Mouse (Mus musculus) thymus, postnatal 25 days (tissue): ENCODE data around the gene Gzmf.
"Not testable (repeated sequence)": the region's sequence is repeated elsewhere in the genome, so short reads cannot be mapped to it uniquely, and the experiment has no call there.

Experiments
- DNase-seq: peaks from one replicate; pipeline ENCODE4 v3.0.0; 2022

Gene Gzmf

GRCm38 (mm10) chr14:56211317-56211716, at the start of gene Gzmf:
Gzmf (minus strand) TSS chr14:56211417.
- no peak for DNase-seq

GRCm38 (mm10) chr14:56240409-56240808, 29.2 kb upstream of the Gzmf start:
- DNase-seq, result no peak

- no peak for DNase-seq
Measured at GRCm38 (mm10) chr14:56234556-56234955, 23.3 kb upstream of the Gzmf start, which contains the start of gene Gzmc. Gzmc (minus strand) TSS chr14:56234656.

- no peak for DNase-seq
Measured at GRCm38 (mm10) chr14:56205613-56206012, 5.6 kb downstream of the Gzmf start.

- peak; percentile 48 for DNase-seq
Measured at GRCm38 (mm10) chr14:56205021-56205420, 6.2 kb downstream of the Gzmf start.

- peak; percentile 72 for DNase-seq
Measured at GRCm38 (mm10) chr14:56203975-56204374, 7.2 kb downstream of the Gzmf start.

- no peak for DNase-seq
Measured at GRCm38 (mm10) chr14:56186946-56187345, 24.3 kb downstream of the Gzmf start.

- DNase-seq, result no peak
Measured at GRCm38 (mm10) chr14:56186521-56186920, 24.7 kb downstream of the Gzmf start.

GRCm38 (mm10) chr14:56177651-56178050, 33.6 kb downstream of the Gzmf start:
- peak; percentile 44 for DNase-seq

GRCm38 (mm10) chr14:56174499-56174898, 36.7 kb downstream of the Gzmf start, which contains the start of gene Gzmn:
Gzmn (minus strand) TSS chr14:56174599.
- DNase-seq, result no peak

GRCm38 (mm10) chr14:56173396-56173795, 37.8 kb downstream of the Gzmf start:
- DNase-seq, result no peak

GRCm38 (mm10) chr14:56172744-56173143, 38.5 kb downstream of the Gzmf start:
- DNase-seq, result no peak

GRCm38 (mm10) chr14:56168009-56168408, 43.2 kb downstream of the Gzmf start:
- DNase-seq, result no peak

GRCm38 (mm10) chr14:56162109-56162508, 49.1 kb downstream of the Gzmf start:
- no peak for DNase-seq

- not testable (repeated sequence) for DNase-seq
Measured at GRCm38 (mm10) chr14:56159479-56159878, 51.7 kb downstream of the Gzmf start, which contains the start of gene Gzmg. Gzmg (minus strand) TSS chr14:56159579.

- DNase-seq, result peak; percentile 4
Measured at GRCm38 (mm10) chr14:56155340-56155739, 55.9 kb downstream of the Gzmf start.
